Mouse (Mus musculus) limb, embryonic 12.5 days (tissue): ENCODE results near the gene Tnnt3. TPM values are rescaled to one million over a fixed set of nuclear protein-coding genes. Genes with fewer than 3 reads are reported as not detected.

Experiments
- ATAC-seq: fragments of 200-750 bp; cut with Nextera tagmentation; 2 replicates; pipeline ENCODE4 v1.8.0; 2017; ENCODE audit warnings: low read depth, moderate TSS enrichment; ENCODE audit not compliant: insufficient number of reproducible peaks, insufficient read depth, low FRiP score, low TSS enrichment
- H3K27ac ChIP-seq: fragments of 300-500 bp; sonication (generic); 2 replicates; pipeline ENCODE4 v1.5.1; 2016; ENCODE audit warnings: mild to moderate bottlenecking, moderate library complexity
- H3K27me3 ChIP-seq: fragments of 300-500 bp; sonication (generic); 2 replicates; pipeline ENCODE4 v1.6.1; 2016; ENCODE audit warnings: mild to moderate bottlenecking, moderate library complexity
- H3K36me3 ChIP-seq: fragments of 300-500 bp; sonication (generic); 2 replicates; pipeline ENCODE4 v1.6.1; 2016; ENCODE audit warnings: mild to moderate bottlenecking, moderate library complexity
- H3K4me1 ChIP-seq: fragments of 300-500 bp; sonication (generic); replicated peaks from 2 replicates; pipeline ENCODE4 v1.6.1; 2016
- H3K4me2 ChIP-seq: fragments of 300-500 bp; sonication (generic); 2 replicates; pipeline ENCODE4 v1.6.1; 2016; ENCODE audit warnings: mild to moderate bottlenecking, moderate library complexity
- H3K4me3 ChIP-seq: fragments of 300-500 bp; sonication (generic); replicated peaks from 2 replicates; pipeline ENCODE4 v1.5.1; 2016; ENCODE audit warnings: mild to moderate bottlenecking
- H3K9ac ChIP-seq: fragments of 300-500 bp; sonication (generic); replicated peaks from 2 replicates; pipeline ENCODE4 v1.6.1; 2016; ENCODE audit warnings: mild to moderate bottlenecking, moderate library complexity
- H3K9me3 ChIP-seq: fragments of 300-500 bp; sonication (generic); 2 replicates; pipeline ENCODE4 v1.6.1; 2016; ENCODE audit warnings: mild to moderate bottlenecking, moderate library complexity
- WGBS: fragments of 180-500 bp; shearing (Covaris S2); methylation state at CpG from one replicate; pipeline ENCODE4 v1.1.7; 2016; 5-methylcytosine and 5-hydroxymethylcytosine counted together
- polyA plus RNA-seq: library from polyadenylated mRNA; unstranded; fragments of >200 nt; fragmentation: Nextera tagmentation; extraction: Ambion mirVana; gene quantifications from 2 replicates; pipeline ENCODE4 v1.2.1, GENCODE M21; 2016

Tnnt3 gene
- 14.3 and 17.3 TPM in 2 replicates for polyA plus RNA-seq

GRCm38 (mm10) chr7:142498575-142498974, at the start of gene Tnnt3:
TSS of gene Tnnt3 (plus strand) at chr7:142498836.
- no peak within 1 kb of the TSS for H3K4me2 ChIP-seq
- H3K9ac ChIP-seq: no peak within 1 kb of the TSS
- no peak for ATAC-seq
- no peaks in the 10 kb centered on the region for H3K27me3 ChIP-seq
- H3K36me3 ChIP-seq: no peaks in the 10 kb centered on the region
- H3K4me3 ChIP-seq: no peak within 1 kb of the TSS
- 91% methylated on average over 2 of the region's 2 CpGs for WGBS
- peak within 1 kb of the TSS; percentile 24; the same call in 1 of the 2 replicates for H3K27ac ChIP-seq
- peaks cover 5% of the 10 kb centered on the region for H3K4me1 ChIP-seq
- H3K9me3 ChIP-seq: no peaks in the 10 kb centered on the region

- no peaks in the 10 kb centered on the region for H3K36me3 ChIP-seq
- ATAC-seq: no peak
- no peaks in the 10 kb centered on the region for H3K9me3 ChIP-seq
- no peak overlapping the region for H3K9ac ChIP-seq
- WGBS: 84% methylated on average over 6 of the region's 6 CpGs
- no peak overlapping the region for H3K4me3 ChIP-seq
- H3K4me2 ChIP-seq: no peak overlapping the region
- H3K4me1 ChIP-seq: 0 out of 2 replicates have a peak, but pooled peaks cover under 1% of the 10 kb centered on the region
- no peak overlapping the region for H3K27ac ChIP-seq
- no peaks in the 10 kb centered on the region for H3K27me3 ChIP-seq
These were observed 49.5 kb upstream of the Tnnt3 start for GRCm38 (mm10) chr7:142449038-142449617.

GRCm38 (mm10) chr7:142454706-142455105, 43.9 kb upstream of the Tnnt3 start:
- no peak overlapping the region for H3K9ac ChIP-seq
- H3K4me2 ChIP-seq: no peak overlapping the region
- no peaks in the 10 kb centered on the region for H3K27me3 ChIP-seq
- H3K36me3 ChIP-seq: no peaks in the 10 kb centered on the region
- peak overlapping the region; percentile 76 for H3K27ac ChIP-seq
- 39% methylated on average over 1 of the region's 1 CpGs for WGBS
- no peaks in the 10 kb centered on the region for H3K9me3 ChIP-seq
- H3K4me1 ChIP-seq: peaks cover 45% of the 10 kb centered on the region
- ATAC-seq: no peak
- no peak overlapping the region for H3K4me3 ChIP-seq

GRCm38 (mm10) chr7:142455251-142455650, 43.4 kb upstream of the Tnnt3 start:
- ATAC-seq: no peak
- H3K27me3 ChIP-seq: no peaks in the 10 kb centered on the region
- 45% methylated on average over 2 of the region's 2 CpGs for WGBS
- no peaks in the 10 kb centered on the region for H3K36me3 ChIP-seq
- H3K4me3 ChIP-seq: no peak overlapping the region
- no peak overlapping the region for H3K9ac ChIP-seq
- H3K4me2 ChIP-seq: no peak overlapping the region
- no peaks in the 10 kb centered on the region for H3K9me3 ChIP-seq
- H3K27ac ChIP-seq: peak overlapping the region; percentile 76
- H3K4me1 ChIP-seq: peaks cover 46% of the 10 kb centered on the region

- Histone ChIP-seq H3K27me3 (no peaks in the 10 kb centered on the region), H3K9ac (no peak overlapping the region), H3K27ac (peak overlapping the region; percentile 91), H3K9me3 (no peaks in the 10 kb centered on the region), H3K4me1 (peaks cover 46% of the 10 kb centered on the region), H3K4me3 (no peak overlapping the region), H3K4me2 (no peak overlapping the region), H3K36me3 (no peaks in the 10 kb centered on the region)
- WGBS: 84% methylated on average over 3 of the region's 3 CpGs
- no peak for ATAC-seq
These were observed 41.8 kb upstream of the Tnnt3 start for GRCm38 (mm10) chr7:142456806-142457205.

- no peak overlapping the region; the same call in 1 of the 2 replicates for H3K9ac ChIP-seq
- H3K4me3 ChIP-seq: no peak overlapping the region
- H3K4me1 ChIP-seq: peaks cover 49% of the 10 kb centered on the region
- peak overlapping the region; percentile 6; the same call in 1 of the 2 replicates for H3K4me2 ChIP-seq
- H3K36me3 ChIP-seq: no peaks in the 10 kb centered on the region
- peak overlapping the region; percentile 91 for H3K27ac ChIP-seq
- ATAC-seq: no peak; the same call in 1 of the 2 replicates
- 17% methylated on average over 3 of the region's 3 CpGs for WGBS
- no peaks in the 10 kb centered on the region for H3K9me3 ChIP-seq
- no peaks in the 10 kb centered on the region for H3K27me3 ChIP-seq
These were observed 41.3 kb upstream of the Tnnt3 start for GRCm38 (mm10) chr7:142457227-142457811.

GRCm38 (mm10) chr7:142458026-142458425, 40.6 kb upstream of the Tnnt3 start:
- peaks cover 49% of the 10 kb centered on the region for H3K4me1 ChIP-seq
- H3K36me3 ChIP-seq: no peaks in the 10 kb centered on the region
- H3K27me3 ChIP-seq: no peaks in the 10 kb centered on the region
- no peak overlapping the region for H3K4me2 ChIP-seq
- 36% methylated on average over 2 of the region's 2 CpGs for WGBS
- no peak overlapping the region for H3K4me3 ChIP-seq
- no peak overlapping the region for H3K9ac ChIP-seq
- H3K27ac ChIP-seq: peak overlapping the region; percentile 91
- no peaks in the 10 kb centered on the region for H3K9me3 ChIP-seq
- ATAC-seq: peak; percentile 66

GRCm38 (mm10) chr7:142458676-142459298, 39.8 kb upstream of the Tnnt3 start:
- H3K9me3 ChIP-seq: no peaks in the 10 kb centered on the region
- H3K4me1 ChIP-seq: peaks cover 49% of the 10 kb centered on the region
- no peak overlapping the region for H3K4me3 ChIP-seq
- H3K36me3 ChIP-seq: no peaks in the 10 kb centered on the region
- H3K4me2 ChIP-seq: no peak overlapping the region
- 82% methylated on average over 5 of the region's 5 CpGs for WGBS
- H3K9ac ChIP-seq: no peak overlapping the region
- no peak for ATAC-seq
- H3K27ac ChIP-seq: peak overlapping the region; percentile 91
- no peaks in the 10 kb centered on the region for H3K27me3 ChIP-seq

GRCm38 (mm10) chr7:142459299-142459691, 39.3 kb upstream of the Tnnt3 start:
- Histone ChIP-seq H3K4me3 (no peak overlapping the region), H3K27me3 (no peaks in the 10 kb centered on the region), H3K9me3 (no peaks in the 10 kb centered on the region), H3K27ac (peak overlapping the region; percentile 91), H3K4me2 (no peak overlapping the region), H3K4me1 (peaks cover 47% of the 10 kb centered on the region), H3K36me3 (no peaks in the 10 kb centered on the region), H3K9ac (no peak overlapping the region)
- 64% methylated on average over 2 of the region's 2 CpGs for WGBS
- ATAC-seq: no peak

- Histone ChIP-seq H3K9me3 (no peaks in the 10 kb centered on the region), H3K4me3 (no peak within 1 kb of the TSS), H3K27ac (peak within 1 kb of the TSS; percentile 91; the same call in 1 of the 2 replicates), H3K36me3 (no peaks in the 10 kb centered on the region), H3K9ac (no peak within 1 kb of the TSS), H3K27me3 (no peaks in the 10 kb centered on the region), H3K4me1 (peaks cover 37% of the 10 kb centered on the region), H3K4me2 (no peak within 1 kb of the TSS)
- 98% methylated on average over 7 of the region's 7 CpGs for WGBS
- ATAC-seq: no peak
These were observed 38.0 kb upstream of the Tnnt3 start, which contains the start of gene Lsp1 for GRCm38 (mm10) chr7:142460636-142461077. TSS of gene Lsp1 (plus strand) at chr7:142460809.

- Histone ChIP-seq H3K9ac (no peak overlapping the region), H3K27me3 (no peaks in the 10 kb centered on the region), H3K27ac (no peak overlapping the region; the same call in 1 of the 2 replicates), H3K36me3 (no peaks in the 10 kb centered on the region), H3K9me3 (no peaks in the 10 kb centered on the region), H3K4me2 (no peak overlapping the region), H3K4me3 (no peak overlapping the region), H3K4me1 (peaks cover 37% of the 10 kb centered on the region)
- 87% methylated on average over 2 of the region's 2 CpGs for WGBS
- ATAC-seq: no peak
These were observed 37.2 kb upstream of the Tnnt3 start for GRCm38 (mm10) chr7:142461446-142461845.
